Mouse (Mus musculus) heart, postnatal 0 days (tissue): ENCODE results near the gene C1qtnf9.

Source experiments
- CTCF ChIP-seq: IDR thresholded peaks from 2 replicates; pipeline ENCODE4 v1.5.1; 2016; ENCODE audit warnings: antibody characterized with exemption, control low read depth, low read depth
- EP300 ChIP-seq: IDR thresholded peaks from 2 replicates; pipeline ENCODE4 v1.6.1; 2016; ENCODE audit warnings: antibody characterized with exemption, low read depth

- no peak for TF ChIP-seq CTCF
- no peak for TF ChIP-seq EP300
Measured at GRCm38 (mm10) chr14:60763746-60764145, 4.2 kb upstream of the C1qtnf9 start.
